Mouse (Mus musculus) embryonic facial prominence, embryonic 15.5 days (tissue): Measurements from ENCODE around the gene Mpeg1. TPM values are rescaled to one million over a fixed set of nuclear protein-coding genes. Genes with fewer than 3 reads are reported as not detected.

ENCODE experiments used
- ATAC-seq: fragments of 200-750 bp; cut with Nextera tagmentation; 2 replicates; pipeline ENCODE4 v1.8.0; 2017; ENCODE audit warnings: low read depth, moderate TSS enrichment; ENCODE audit not compliant: insufficient number of reproducible peaks, low FRiP score, low TSS enrichment
- H3K27ac ChIP-seq: fragments of 300-500 bp; sonication (generic); replicated peaks from 2 replicates; pipeline ENCODE4 v1.5.1; 2015; ENCODE audit warnings: mild to moderate bottlenecking, inconsistent platforms
- H3K27me3 ChIP-seq: fragments of 300-500 bp; sonication (generic); 2 replicates; pipeline ENCODE4 v1.6.1; 2015; ENCODE audit warnings: inconsistent platforms
- H3K36me3 ChIP-seq: fragments of 300-500 bp; sonication (generic); 2 replicates; pipeline ENCODE4 v1.6.1; 2015; ENCODE audit warnings: mild to moderate bottlenecking, inconsistent platforms
- H3K4me1 ChIP-seq: fragments of 300-500 bp; sonication (generic); 2 replicates; pipeline ENCODE4 v1.6.1; 2015; ENCODE audit warnings: inconsistent platforms
- H3K4me2 ChIP-seq: fragments of 300-500 bp; sonication (generic); replicated peaks from 2 replicates; pipeline ENCODE4 v1.6.1; 2015; ENCODE audit warnings: mild to moderate bottlenecking, inconsistent platforms
- H3K4me3 ChIP-seq: fragments of 300-500 bp; sonication (generic); replicated peaks from 2 replicates; pipeline ENCODE4 v1.5.1; 2015; ENCODE audit warnings: mild to moderate bottlenecking, inconsistent platforms
- H3K9ac ChIP-seq: fragments of 300-500 bp; sonication (generic); 2 replicates; pipeline ENCODE4 v1.6.1; 2015; ENCODE audit warnings: inconsistent platforms
- H3K9me3 ChIP-seq: fragments of 300-500 bp; sonication (generic); replicated peaks from 2 replicates; pipeline ENCODE4 v1.6.1; 2016; ENCODE audit warnings: inconsistent platforms
- WGBS: fragments of 180-500 bp; shearing (Covaris S2); methylation state at CpG from one replicate; pipeline ENCODE4 v1.1.7; 2015; 5-methylcytosine and 5-hydroxymethylcytosine counted together
- polyA plus RNA-seq: library from polyadenylated mRNA; unstranded; fragments of >200 nt; fragmentation: Nextera tagmentation; extraction: Ambion mirVana; gene quantifications from 2 replicates; pipeline ENCODE4 v1.2.1, GENCODE M21; 2015

Mpeg1 gene
- polyA plus RNA-seq, 1 experiment from 2014 or later: 0.87 TPM

- H3K4me2 ChIP-seq: no peak overlapping the region
- WGBS: 77% methylated on average over 13 of the region's 13 CpGs
Measured at GRCm38 (mm10) chr19:12485223-12485622, 24.6 kb downstream of the Mpeg1 start.

GRCm38 (mm10) chr19:12485631-12486030, 25.1 kb downstream of the Mpeg1 start:
- WGBS: 70% methylated on average over 3 of the region's 3 CpGs
- Histone ChIP-seq H3K4me2 (no peak overlapping the region), H3K9me3 (no peaks in the 10 kb centered on the region), H3K27ac (no peak overlapping the region), H3K9ac (no peak overlapping the region), H3K4me3 (no peak overlapping the region), H3K4me1 (peaks cover 7% of the 10 kb centered on the region; the same call in 1 of the 2 replicates), H3K27me3 (no peaks in the 10 kb centered on the region), H3K36me3 (peaks cover 22% of the 10 kb centered on the region)
- ATAC-seq: no peak

More at GRCm38 (mm10) chr19:12485223-12485622, 24.6 kb downstream of the Mpeg1 start:
- H3K9me3 ChIP-seq: no peaks in the 10 kb centered on the region
- H3K36me3 ChIP-seq: peaks cover 20% of the 10 kb centered on the region
- no peak overlapping the region for H3K27ac ChIP-seq
- H3K4me3 ChIP-seq: no peak overlapping the region
- H3K9ac ChIP-seq: no peak overlapping the region
- no peaks in the 10 kb centered on the region for H3K27me3 ChIP-seq
- peaks cover 7% of the 10 kb centered on the region; the same call in 1 of the 2 replicates for H3K4me1 ChIP-seq
- no peak for ATAC-seq

- Histone ChIP-seq H3K36me3 (peaks cover 21% of the 10 kb centered on the region; the same call in 1 of the 2 replicates), H3K4me3 (no peak overlapping the region), H3K4me1 (peaks cover 7% of the 10 kb centered on the region; the same call in 1 of the 2 replicates), H3K27ac (no peak overlapping the region), H3K27me3 (no peaks in the 10 kb centered on the region), H3K4me2 (no peak overlapping the region), H3K9ac (no peak overlapping the region), H3K9me3 (no peaks in the 10 kb centered on the region)
- WGBS: 80% methylated on average over 6 of the region's 6 CpGs
- no peak; the same call in 1 of the 2 replicates for ATAC-seq
Measured at GRCm38 (mm10) chr19:12486875-12487274, 26.3 kb downstream of the Mpeg1 start.

GRCm38 (mm10) chr19:12487511-12488204, 27.1 kb downstream of the Mpeg1 start:
- Histone ChIP-seq H3K9ac (no peak overlapping the region), H3K9me3 (no peaks in the 10 kb centered on the region), H3K4me2 (no peak overlapping the region), H3K27ac (no peak overlapping the region; the same call in 1 of the 2 replicates), H3K4me3 (no peak overlapping the region), H3K27me3 (no peaks in the 10 kb centered on the region), H3K36me3 (peaks cover 22% of the 10 kb centered on the region), H3K4me1 (peaks cover 7% of the 10 kb centered on the region; the same call in 1 of the 2 replicates)
- ATAC-seq: no peak
- 89% methylated on average over 12 of the region's 12 CpGs for WGBS

GRCm38 (mm10) chr19:12488205-12488966, 27.8 kb downstream of the Mpeg1 start:
- no peak overlapping the region for H3K4me2 ChIP-seq
- ATAC-seq: no peak
- no peaks in the 10 kb centered on the region for H3K9me3 ChIP-seq
- H3K4me3 ChIP-seq: no peak overlapping the region
- H3K4me1 ChIP-seq: peaks cover 7% of the 10 kb centered on the region; the same call in 1 of the 2 replicates
- peaks cover 18% of the 10 kb centered on the region for H3K36me3 ChIP-seq
- H3K27me3 ChIP-seq: no peaks in the 10 kb centered on the region
- H3K27ac ChIP-seq: peak overlapping the region; percentile 5; the same call in 1 of the 2 replicates
- 19% methylated on average over 9 of the region's 9 CpGs for WGBS
- no peak overlapping the region for H3K9ac ChIP-seq

- whole genome bisulfite sequencing: 14% methylated on average over 7 of the region's 8 CpGs
- no peak; the same call in 1 of the 2 replicates for ATAC-seq
- no peaks in the 10 kb centered on the region for H3K27me3 ChIP-seq
- no peak overlapping the region for H3K4me3 ChIP-seq
- H3K36me3 ChIP-seq: peaks cover 18% of the 10 kb centered on the region
- H3K9ac ChIP-seq: no peak overlapping the region
- no peak overlapping the region for H3K4me2 ChIP-seq
- H3K9me3 ChIP-seq: no peaks in the 10 kb centered on the region
- peaks cover 7% of the 10 kb centered on the region; the same call in 1 of the 2 replicates for H3K4me1 ChIP-seq
- 0 out of 2 replicates have a peak overlapping the region, but pooled peaks have one; percentile 5 for H3K27ac ChIP-seq
Measured at GRCm38 (mm10) chr19:12488969-12489674, 28.5 kb downstream of the Mpeg1 start.

GRCm38 (mm10) chr19:12489675-12490570, 29.3 kb downstream of the Mpeg1 start:
- Histone ChIP-seq H3K4me1 (peaks cover 7% of the 10 kb centered on the region; the same call in 1 of the 2 replicates), H3K4me3 (no peak overlapping the region), H3K36me3 (peaks cover 18% of the 10 kb centered on the region), H3K4me2 (no peak overlapping the region), H3K9me3 (no peaks in the 10 kb centered on the region), H3K27me3 (no peaks in the 10 kb centered on the region), H3K9ac (no peak overlapping the region), H3K27ac (no peak overlapping the region)
- WGBS: 84% methylated on average over 11 of the region's 11 CpGs
- no peak for ATAC-seq

- Histone ChIP-seq H3K4me3 (no peak overlapping the region), H3K9ac (no peak overlapping the region), H3K9me3 (no peaks in the 10 kb centered on the region), H3K27ac (no peak overlapping the region), H3K4me2 (no peak overlapping the region), H3K36me3 (peaks cover 18% of the 10 kb centered on the region), H3K4me1 (peaks cover 7% of the 10 kb centered on the region; the same call in 1 of the 2 replicates), H3K27me3 (no peaks in the 10 kb centered on the region)
- no peak for ATAC-seq
- WGBS: 92% methylated on average over 7 of the region's 7 CpGs
Measured at GRCm38 (mm10) chr19:12491636-12492035, 31.1 kb downstream of the Mpeg1 start.

- Histone ChIP-seq H3K4me1 (0 out of 2 replicates have a peak, but pooled peaks cover 2% of the 10 kb centered on the region), H3K27ac (no peak overlapping the region), H3K9ac (no peak overlapping the region), H3K4me3 (no peak overlapping the region), H3K27me3 (no peaks in the 10 kb centered on the region), H3K9me3 (no peaks in the 10 kb centered on the region), H3K4me2 (no peak overlapping the region), H3K36me3 (peaks cover 18% of the 10 kb centered on the region)
- 52% methylated on average over 4 of the region's 4 CpGs for WGBS
- no peak for ATAC-seq
Measured at GRCm38 (mm10) chr19:12493453-12494186, 33.0 kb downstream of the Mpeg1 start.

- no peak overlapping the region for H3K27ac ChIP-seq
- no peak overlapping the region for H3K4me3 ChIP-seq
- H3K36me3 ChIP-seq: peaks cover 18% of the 10 kb centered on the region
- H3K4me2 ChIP-seq: no peak overlapping the region
- H3K9me3 ChIP-seq: no peaks in the 10 kb centered on the region
- 52% methylated on average over 4 of the region's 4 CpGs for WGBS
- no peak overlapping the region for H3K9ac ChIP-seq
- 0 out of 2 replicates have a peak, but pooled peaks cover 2% of the 10 kb centered on the region for H3K4me1 ChIP-seq
- ATAC-seq: no peak
- no peaks in the 10 kb centered on the region for H3K27me3 ChIP-seq
Measured at GRCm38 (mm10) chr19:12494187-12494458, 33.5 kb downstream of the Mpeg1 start.
